Mouse (Mus musculus): ENCODE results near the gene Msantd2.

The Msantd2 gene

GRCm38 (mm10) chr9:37568605-37569214 is 79.6 kb downstream of the Msantd2 start:
- DNase-seq (ENCODE audit: extremely low spot score), result no peak

- no peak for DNase-seq (ENCODE audit: extremely low spot score)
Measured at GRCm38 (mm10) chr9:37569231-37569835, 80.2 kb downstream of the Msantd2 start.

GRCm38 (mm10) chr9:37572204-37572876 is 83.2 kb downstream of the Msantd2 start:
- no peak for DNase-seq (ENCODE audit: extremely low spot score)
